Mouse (Mus musculus): ENCODE measurements around the gene 1600014C23Rik.
A peak's percentile ranks its signal among the peaks of the same experiment; 100 is the strongest.

1600014C23Rik gene

DNA sequence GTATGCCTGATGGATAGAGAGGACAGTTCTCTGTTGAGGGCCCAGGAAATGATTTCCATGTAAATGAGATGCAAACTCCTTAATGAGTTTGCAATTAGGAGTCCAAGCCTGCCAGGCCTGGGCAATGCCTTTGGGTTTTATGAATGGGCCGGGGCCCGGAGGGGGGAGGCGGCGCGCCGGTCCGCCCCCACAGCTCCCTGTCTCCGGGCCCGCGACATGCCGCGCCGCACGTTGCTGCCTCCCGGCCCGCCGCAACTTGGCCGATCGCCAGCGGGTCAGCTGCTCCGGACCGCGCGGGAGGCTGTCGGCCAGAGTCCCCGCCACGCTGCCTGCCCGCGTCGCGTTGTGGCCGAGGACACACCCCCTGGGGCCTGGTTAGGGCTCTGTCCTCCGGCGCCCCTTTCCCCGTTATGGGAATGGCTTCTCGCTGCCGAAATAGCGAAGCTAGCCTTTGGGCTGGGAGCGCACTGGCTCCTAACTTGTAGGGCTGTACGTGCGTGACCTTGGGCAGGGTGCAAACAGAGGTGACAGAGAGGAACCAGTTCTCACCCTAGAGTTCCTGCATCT, at the start of gene 1600014C23Rik:
1600014C23Rik (minus strand) TSS at position 110 of the 567 bp plus-strand sequence.
- DNase-seq (ENCODE audit: low spot score), result no peak

DNA sequence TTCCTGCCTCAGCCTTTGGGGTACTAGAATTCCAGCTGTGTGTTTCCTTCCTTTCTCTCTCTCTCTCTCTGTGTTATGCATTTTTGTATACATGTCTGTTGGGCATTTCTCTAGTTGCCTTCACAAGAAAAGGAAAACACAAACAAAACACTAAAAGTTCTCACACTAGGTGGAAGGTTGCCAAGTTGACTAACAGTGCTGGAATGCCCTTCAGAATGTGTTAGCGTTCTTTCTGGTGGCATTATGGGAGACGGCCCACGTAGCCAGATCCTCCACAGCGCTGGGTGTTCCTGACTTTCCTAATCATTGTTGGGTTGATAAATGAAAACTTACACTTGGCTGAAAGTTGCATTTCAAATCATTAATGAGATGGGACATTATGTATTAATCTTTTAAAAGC, 44.8 kb upstream of the 1600014C23Rik start:
- peak; percentile 31 for DNase-seq (ENCODE audit: low spot score)

DNA sequence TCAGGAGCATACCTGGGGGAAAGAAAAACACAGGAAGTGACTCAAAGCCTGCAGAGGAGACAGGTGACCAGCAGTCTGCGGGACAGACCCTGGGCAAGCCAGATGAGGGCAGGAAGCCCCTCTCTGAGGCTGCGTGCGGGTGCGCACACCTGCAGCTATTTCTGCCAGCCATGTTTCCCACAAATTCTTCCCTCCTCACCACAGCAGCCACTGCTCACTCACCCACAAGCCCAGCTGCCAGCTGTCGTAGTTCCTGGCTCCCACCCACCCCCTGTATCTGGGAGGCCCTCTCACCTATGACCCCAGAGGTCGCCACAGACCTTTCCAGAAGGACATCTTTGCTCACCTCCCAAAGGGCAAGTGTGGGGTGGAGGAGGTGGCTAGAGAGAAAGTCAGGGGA, 43.8 kb upstream of the 1600014C23Rik start:
- no peak for DNase-seq (ENCODE audit: low spot score)

- no peak for DNase-seq (ENCODE audit: low spot score)
Measured at GRCm38 (mm10) chr17:45776185-45776584, 42.5 kb upstream of the 1600014C23Rik start.

DNA sequence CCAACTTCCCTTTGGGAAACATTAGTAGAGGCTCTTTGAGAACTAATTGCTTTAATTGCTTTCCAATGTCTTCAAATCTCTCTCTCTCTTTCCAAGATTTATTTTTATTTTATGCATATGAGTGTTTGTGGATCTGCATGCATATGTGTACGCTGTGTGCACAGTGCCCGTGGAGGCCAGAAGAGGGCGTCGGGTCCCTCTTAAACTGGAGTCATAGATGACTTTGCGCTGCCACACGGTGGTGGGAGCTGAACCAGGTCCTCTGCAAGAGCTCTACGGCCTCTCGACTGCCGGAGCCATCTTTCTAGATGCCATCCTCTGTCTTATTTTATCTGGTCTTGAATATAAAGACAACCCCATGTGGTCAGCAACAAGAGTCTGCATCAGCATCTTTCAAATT, 41.8 kb upstream of the 1600014C23Rik start:
- no peak for DNase-seq (ENCODE audit: low spot score)

DNA sequence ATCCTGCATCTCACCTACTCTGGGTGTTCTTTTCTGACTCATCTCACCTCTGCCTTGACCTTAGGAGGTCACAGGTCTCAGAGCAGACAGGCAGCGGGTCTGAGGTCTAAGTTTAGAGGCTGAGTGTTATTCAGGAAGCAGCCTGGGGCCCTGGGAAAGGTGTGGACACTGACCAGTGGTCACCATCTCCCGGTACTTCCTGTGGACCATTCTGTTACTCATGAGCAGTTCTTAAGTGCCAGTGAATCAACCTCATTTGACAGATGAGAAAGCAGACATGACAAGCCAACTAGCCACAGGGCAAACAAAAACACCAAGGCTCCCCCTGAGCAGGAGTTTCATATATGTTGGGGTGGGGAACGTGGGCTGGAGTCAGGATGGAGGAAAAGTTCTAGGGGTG, 38.9 kb upstream of the 1600014C23Rik start:
- DNase-seq (ENCODE audit: low spot score), result no peak

- no peak for DNase-seq (ENCODE audit: low spot score)
Measured at GRCm38 (mm10) chr17:45772096-45772495, 38.5 kb upstream of the 1600014C23Rik start.

DNA sequence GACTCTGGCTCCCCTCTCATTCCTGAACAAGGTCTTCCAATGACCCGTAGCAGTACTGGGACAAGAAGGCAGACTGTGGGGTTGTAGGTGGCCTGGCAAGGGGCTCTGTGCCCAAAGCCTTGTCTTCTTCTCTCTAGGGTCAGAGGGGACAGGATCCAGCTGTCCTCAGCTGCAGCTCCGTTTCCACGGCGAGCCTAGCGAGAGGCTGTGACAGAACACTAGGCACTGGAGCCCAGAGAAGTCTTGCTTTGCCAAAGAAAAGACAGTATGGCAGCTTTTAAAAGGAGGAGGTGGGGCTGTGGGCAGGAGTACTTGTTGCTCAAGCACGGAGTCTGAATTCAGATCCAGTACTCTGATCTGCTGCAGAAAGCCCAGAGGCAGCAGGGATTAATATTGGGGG, 36.8 kb upstream of the 1600014C23Rik start:
- peak; percentile 38 for DNase-seq (ENCODE audit: low spot score)

DNA sequence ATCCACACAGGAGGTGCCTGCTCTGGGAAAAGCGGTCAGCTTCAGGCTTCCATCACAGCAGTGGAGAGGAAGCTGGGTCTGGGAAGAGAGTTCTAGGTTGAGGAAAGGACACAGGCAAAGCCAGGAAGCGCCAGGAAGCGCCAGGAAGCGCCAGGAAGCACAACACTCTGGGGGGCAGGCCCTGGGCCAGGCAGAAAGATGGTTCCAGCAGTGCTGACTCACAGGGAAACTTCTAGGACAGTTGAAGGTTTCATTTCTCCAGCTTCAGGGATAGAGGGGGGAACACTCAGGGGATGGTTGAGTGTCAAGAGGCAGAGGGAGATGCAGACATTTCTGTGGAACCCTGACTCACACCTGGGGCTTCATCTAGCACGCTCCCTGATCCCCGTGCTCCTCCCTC, 36.2 kb upstream of the 1600014C23Rik start:
- DNase-seq (ENCODE audit: low spot score), result no peak

DNA sequence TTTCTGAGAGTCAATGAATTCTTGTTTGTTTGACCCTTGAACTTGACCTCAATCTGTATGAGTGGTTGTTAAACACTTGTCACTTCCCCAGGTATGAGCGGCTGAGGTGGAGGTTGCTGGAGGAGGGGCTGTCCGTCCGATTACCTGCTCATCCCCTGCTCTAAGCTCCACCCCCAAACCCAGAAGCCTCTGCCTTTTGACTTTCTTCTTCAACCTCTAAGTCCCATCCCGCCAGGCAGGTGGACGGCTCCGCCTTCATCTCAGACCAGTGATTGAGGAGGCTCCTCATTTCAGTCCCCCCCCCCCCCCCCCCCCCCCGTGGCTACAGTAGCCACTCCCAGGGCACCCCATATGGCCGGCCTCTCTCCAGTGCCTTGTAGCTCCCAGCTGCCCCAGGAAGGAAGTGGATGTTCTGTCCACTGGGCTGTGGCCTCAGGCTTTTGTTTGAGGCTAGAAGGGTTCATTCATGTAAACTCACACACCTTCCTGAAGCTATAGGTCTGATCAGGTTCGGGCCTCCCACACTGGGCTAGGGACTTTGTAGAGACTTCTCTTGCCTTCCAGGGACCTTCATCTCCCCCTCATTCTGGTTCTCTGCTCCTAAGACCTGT, 34.0 kb upstream of the 1600014C23Rik start:
- DNase-seq (ENCODE audit: low spot score), result peak; percentile 83

- peak; percentile 95 for DNase-seq (ENCODE audit: low spot score)
Measured at GRCm38 (mm10) chr17:45766735-45767535, 33.3 kb upstream of the 1600014C23Rik start.

GRCm38 (mm10) chr17:45765914-45766313, 32.3 kb upstream of the 1600014C23Rik start:
- no peak for DNase-seq (ENCODE audit: low spot score)

DNA sequence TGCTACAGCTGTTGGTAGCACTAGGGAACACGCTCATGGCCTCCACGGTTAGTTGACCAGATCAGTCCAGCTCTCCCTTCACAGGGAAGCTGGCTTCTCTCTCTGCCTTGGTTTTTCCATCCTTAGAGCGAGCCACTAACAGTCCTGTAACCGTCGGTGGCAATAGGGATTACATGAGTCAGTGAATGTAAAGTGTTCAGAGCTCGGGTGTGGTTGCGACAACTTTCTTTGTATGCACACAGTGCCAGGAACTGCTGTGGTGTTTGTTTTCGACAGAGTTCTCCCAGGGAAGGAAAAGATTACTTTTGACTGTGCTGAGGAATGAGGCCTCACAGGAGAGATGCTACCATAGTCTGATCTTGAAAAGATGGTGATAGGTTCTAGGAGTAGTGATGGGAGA, 29.5 kb upstream of the 1600014C23Rik start:
- DNase-seq (ENCODE audit: low spot score), result no peak

DNA sequence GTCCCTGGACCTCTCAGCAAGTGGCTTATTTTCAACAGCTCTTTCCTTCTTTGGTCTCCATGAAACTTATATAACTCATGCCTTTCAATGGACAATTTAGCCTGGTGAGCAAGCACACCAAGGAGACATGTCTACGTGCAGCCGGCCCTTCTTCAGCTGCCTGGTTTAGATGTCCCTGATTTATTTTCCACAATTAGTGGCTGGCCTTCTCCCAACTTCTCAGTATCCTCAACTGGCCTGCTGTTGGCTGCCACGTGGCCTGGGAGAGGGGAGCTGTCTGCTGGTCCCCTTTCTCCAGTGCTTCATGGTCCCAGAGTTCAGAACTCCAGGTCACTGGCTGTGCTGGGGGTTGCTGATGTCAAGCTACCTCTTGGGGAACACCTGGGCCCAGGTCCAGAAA, 28.3 kb upstream of the 1600014C23Rik start:
- DNase-seq (ENCODE audit: low spot score), result no peak

DNA sequence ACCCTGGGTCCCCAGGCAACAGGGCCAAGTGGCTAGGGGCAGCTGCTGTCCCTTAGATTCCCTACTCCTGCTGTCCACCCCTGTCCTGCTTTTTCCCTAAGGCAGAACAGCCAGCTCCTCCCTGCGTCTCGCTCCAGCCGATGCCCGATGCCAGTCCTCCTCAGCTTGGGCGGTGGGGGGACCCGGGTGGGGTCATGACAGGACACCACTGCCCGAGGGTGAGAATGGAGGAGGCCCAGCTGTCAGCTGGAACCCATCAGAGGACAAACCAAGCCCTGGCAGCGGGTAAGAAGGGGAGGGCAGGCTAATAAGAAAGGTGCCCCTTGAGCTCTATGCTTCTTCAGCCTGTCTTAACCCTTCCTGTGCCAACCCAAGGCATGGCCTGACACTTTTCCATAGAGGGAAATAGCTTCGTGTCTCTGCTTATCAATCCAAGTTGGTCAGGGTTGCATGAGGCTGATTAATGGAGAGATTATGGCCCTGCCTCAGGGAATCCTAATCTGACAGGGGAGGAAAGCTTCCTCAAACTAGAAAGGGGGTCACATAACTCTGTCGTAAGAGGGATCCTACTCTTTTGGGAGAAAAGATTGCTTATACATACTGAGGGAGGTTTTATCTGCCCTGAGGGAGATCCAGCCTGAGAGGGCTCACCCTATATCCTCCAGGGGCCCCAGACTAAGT, 27.5 kb upstream of the 1600014C23Rik start:
- no peak for DNase-seq (ENCODE audit: low spot score)

- DNase-seq (ENCODE audit: low spot score), result no peak
Measured at GRCm38 (mm10) chr17:45759751-45760150, 26.1 kb upstream of the 1600014C23Rik start.

GRCm38 (mm10) chr17:45758808-45759207, 25.2 kb upstream of the 1600014C23Rik start:
- DNase-seq (ENCODE audit: low spot score), result no peak

GRCm38 (mm10) chr17:45757932-45758331, 24.3 kb upstream of the 1600014C23Rik start:
- DNase-seq (ENCODE audit: low spot score), result no peak

DNA sequence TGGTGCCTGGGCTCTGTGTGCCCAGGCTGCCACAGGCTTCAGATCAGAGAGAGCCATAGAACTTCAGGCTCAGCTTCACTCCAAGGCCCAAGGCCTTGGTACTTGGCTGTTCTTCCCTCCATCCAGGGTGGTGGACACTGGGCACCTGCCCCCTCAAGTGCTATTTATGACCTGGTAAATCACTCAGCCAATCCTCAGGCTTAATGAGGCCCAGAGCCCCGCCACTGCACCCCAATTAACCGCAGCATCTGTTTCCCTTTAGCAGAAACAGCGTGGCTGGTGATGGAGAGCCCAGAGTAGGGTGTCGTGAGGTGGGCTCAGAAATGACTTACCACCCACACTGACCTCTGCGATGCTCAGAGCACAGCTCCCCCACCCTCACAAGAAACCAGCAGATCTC, 23.2 kb upstream of the 1600014C23Rik start:
- DNase-seq (ENCODE audit: low spot score), result no peak

GRCm38 (mm10) chr17:45756391-45756790, 22.7 kb upstream of the 1600014C23Rik start:
- DNase-seq (ENCODE audit: low spot score), result no peak

GRCm38 (mm10) chr17:45754186-45754862, 20.7 kb upstream of the 1600014C23Rik start:
- DNase-seq (ENCODE audit: low spot score), result no peak

DNA sequence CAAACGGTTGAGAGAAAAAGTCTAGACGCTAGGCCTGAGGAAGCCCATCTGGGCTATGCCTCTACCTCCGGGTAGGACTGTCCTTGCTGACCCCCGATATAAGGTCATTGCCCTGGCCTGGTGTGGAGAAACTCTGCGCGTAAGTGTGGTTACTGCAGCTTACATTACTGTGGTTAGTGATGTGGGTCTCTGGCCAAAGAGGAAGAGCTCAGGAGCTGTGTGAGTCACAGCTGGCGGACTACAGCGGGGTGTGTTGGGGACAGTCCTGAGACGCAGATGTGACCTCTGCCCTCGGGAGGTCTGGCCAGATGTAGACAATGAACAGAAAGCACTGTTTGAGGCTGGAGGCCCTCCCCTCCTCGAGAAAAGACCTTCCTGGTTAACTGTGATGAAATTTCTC, 19.0 kb upstream of the 1600014C23Rik start:
- peak; percentile 39 for DNase-seq (ENCODE audit: low spot score)

All from lung, postnatal 25 days (tissue).